Mouse (Mus musculus) MEL (cell line): ENCODE results near the gene Gas2l2. TPM values are rescaled to one million over a fixed set of nuclear protein-coding genes. Genes with fewer than 3 reads are reported as not detected.

ENCODE experiments used
- DNase-seq: peaks from one replicate; pipeline ENCODE4 v3.0.0; 2011; ENCODE audit warnings: low read depth, low spot score
- H3K27ac ChIP-seq: 2 replicates; pipeline ENCODE4 v1.5.1; 2012; ENCODE audit warnings: low read depth, mild to moderate bottlenecking, control low read depth, low read length, moderate library complexity; ENCODE audit not compliant: control insufficient read depth
- H3K27me3 ChIP-seq, 2 experiments: fragments of 150-350 bp in 1 of 2; sonication (generic) in 1 of 2; 2 replicates each; pipeline ENCODE4 v1.6.1; 2012; ENCODE audit warnings: low read length in 2 of 2, mild to moderate bottlenecking in 2 of 2, improper control_type of control experiment in 1 of 2, moderate library complexity in 1 of 2; ENCODE audit not compliant: insufficient read depth in 2 of 2, control insufficient read depth in 1 of 2
- H3K36me3 ChIP-seq, 2 experiments: 2 replicates each; pipeline ENCODE4 v1.6.1; 2012 to 2014; ENCODE audit warnings: low read length in 2 of 2, improper control_type of control experiment in 1 of 2, inconsistent platforms in 1 of 2, mild to moderate bottlenecking in 1 of 2; ENCODE audit not compliant: insufficient read depth in 2 of 2, control insufficient read depth in 1 of 2
- H3K4me1 ChIP-seq, 2 experiments: fragments of 150-350 bp in 1 of 2; sonication (generic) in 1 of 2; 2 replicates each; pipeline ENCODE4 v1.6.1; 2012; ENCODE audit warnings: low read length in 2 of 2, improper control_type of control experiment in 1 of 2, mild to moderate bottlenecking in 1 of 2; ENCODE audit not compliant: insufficient read depth in 2 of 2, control insufficient read depth in 1 of 2
- H3K4me3 ChIP-seq, 2 experiments: fragments of 150-350 bp in 1 of 2; sonication (generic) in 1 of 2; 2 replicates each; pipeline ENCODE4 v1.5.1; 2012; ENCODE audit warnings: low read depth in 2 of 2, low read length in 2 of 2, mild to moderate bottlenecking in 2 of 2, moderate library complexity in 2 of 2, control low read depth in 1 of 2, improper control_type of control experiment in 1 of 2; ENCODE audit not compliant: control insufficient read depth in 1 of 2, insufficient read depth in 1 of 2
- H3K79me2 ChIP-seq: 2 replicates; pipeline ENCODE4 v1.6.1; 2012; ENCODE audit warnings: mild to moderate bottlenecking, low read length, moderate library complexity; ENCODE audit not compliant: control insufficient read depth, poor library complexity, insufficient read depth
- H3K9ac ChIP-seq: 2 replicates; pipeline ENCODE4 v1.6.1; 2012; ENCODE audit warnings: low read depth, mild to moderate bottlenecking, control low read depth, low read length, moderate library complexity; ENCODE audit not compliant: control insufficient read depth, poor library complexity, severe bottlenecking
- H3K9me3 ChIP-seq: fragments of 150-350 bp; sonication (generic); replicated peaks from 2 replicates; pipeline ENCODE4 v1.6.1; 2012; ENCODE audit warnings: mild to moderate bottlenecking, low read length, improper control_type of control experiment, moderate library complexity; ENCODE audit not compliant: insufficient read depth
- BHLHE40 ChIP-seq: IDR thresholded peaks from 2 replicates; pipeline ENCODE4 v1.6.1; 2012; ENCODE audit warnings: low read depth, mild to moderate bottlenecking, inconsistent platforms, low read length, improper control_type of control experiment, borderline replicate concordance
- GABPA ChIP-seq: IDR thresholded peaks from 2 replicates; pipeline ENCODE4 v1.6.1; 2012; ENCODE audit warnings: low read depth, mild to moderate bottlenecking, inconsistent platforms, low read length, improper control_type of control experiment, moderate library complexity
- GATA1 ChIP-seq: IDR thresholded peaks from 2 replicates; pipeline ENCODE4 v1.6.1; 2011; ENCODE audit warnings: low read depth, low read length, improper control_type of control experiment
- MAFK ChIP-seq: IDR thresholded peaks from 2 replicates; pipeline ENCODE4 v1.6.1; 2011; ENCODE audit warnings: low read depth, mild to moderate bottlenecking, low read length, improper control_type of control experiment, borderline replicate concordance
- MAX ChIP-seq: IDR thresholded peaks from 2 replicates; pipeline ENCODE4 v1.6.1; 2011; ENCODE audit warnings: low read length, improper control_type of control experiment
- MAZ ChIP-seq: IDR thresholded peaks from 2 replicates; pipeline ENCODE4 v1.6.1; 2012; ENCODE audit warnings: low read depth, mild to moderate bottlenecking, inconsistent platforms, low read length, improper control_type of control experiment
- MEF2A ChIP-seq: IDR thresholded peaks from 2 replicates; pipeline ENCODE4 v1.6.1; 2014; ENCODE audit warnings: low read depth, mild to moderate bottlenecking, inconsistent platforms, low read length, improper control_type of control experiment; ENCODE audit not compliant: poor library complexity, insufficient replicate concordance, severe bottlenecking; ENCODE audit errors: extremely low read depth
- MXI1 ChIP-seq: IDR thresholded peaks from 2 replicates; pipeline ENCODE4 v1.6.1; 2011; ENCODE audit warnings: mild to moderate bottlenecking, low read depth, low read length, improper control_type of control experiment
- POLR2A ChIP-seq, 2 experiments: IDR thresholded peaks; 2 replicates each; pipeline ENCODE4 v1.6.1; 2011 to 2012; ENCODE audit warnings: low read length in 2 of 2, mild to moderate bottlenecking in 2 of 2, control low read depth in 1 of 2, improper control_type of control experiment in 1 of 2, low read depth in 1 of 2, moderate library complexity in 1 of 2; ENCODE audit not compliant: control insufficient read depth in 1 of 2, insufficient read depth in 1 of 2, poor library complexity in 1 of 2
- POLR2AphosphoS2 ChIP-seq: IDR thresholded peaks from 2 replicates; pipeline ENCODE4 v1.6.1; 2011; ENCODE audit warnings: low read length, improper control_type of control experiment
- POLR2AphosphoS5 ChIP-seq: IDR thresholded peaks from 2 replicates; pipeline ENCODE4 v1.6.1; 2012; ENCODE audit warnings: low read depth, borderline replicate concordance, mild to moderate bottlenecking, inconsistent platforms, low read length, moderate library complexity, mixed read lengths
- RAD21 ChIP-seq: IDR thresholded peaks from 2 replicates; pipeline ENCODE4 v1.6.1; 2011; ENCODE audit warnings: mild to moderate bottlenecking, low read depth, low read length, improper control_type of control experiment
- ZC3H11A ChIP-seq: IDR thresholded peaks from 2 replicates; pipeline ENCODE4 v1.6.1; 2012; ENCODE audit warnings: low read depth, mild to moderate bottlenecking, inconsistent platforms, low read length, improper control_type of control experiment
- ZNF384 ChIP-seq: IDR thresholded peaks from 2 replicates; pipeline ENCODE4 v1.6.1; 2012; ENCODE audit warnings: low read depth, mild to moderate bottlenecking, inconsistent platforms, low read length, improper control_type of control experiment
- polyA plus RNA-seq, 2 experiments: library from polyadenylated mRNA; stranded (reverse) in 1 of 2; unstranded in 1 of 2; fragments of >175 nt in 1 of 2; fragments of >200 nt in 1 of 2; gene quantifications; 2 replicates each; pipeline versions ENCODE4 v1.2.1 to v1.2.4; 2012; ENCODE audit warnings: low replicate concordance in 2 of 2, low read depth in 1 of 2; ENCODE audit not compliant: insufficient read length in 2 of 2, insufficient read depth in 1 of 2, missing spikeins in 1 of 2
- total RNA-seq: library from RNA; depleted of rRNA; stranded (reverse); fragments of 300-350 nt; gene quantifications from 2 replicates; pipeline ENCODE4 v1.2.3, GENCODE M21; 2012

Gene Gas2l2
- total and polyA plus RNA-seq, 3 experiments, result not detected

GRCm38 (mm10) chr11:83454548-83454947 is 25.3 kb upstream of the Gas2l2 start:
- TF ChIP-seq MAX, result no peak
- TF ChIP-seq ZC3H11A, result no peak
- no peak for TF ChIP-seq MEF2A
- TF ChIP-seq, all 39 proteins: peak for 0

GRCm38 (mm10) chr11:83451281-83451680 is 22.0 kb upstream of the Gas2l2 start:
- Histone ChIP-seq H3K4me3 (no peak overlapping the region), H3K79me2 (no peaks in the 10 kb centered on the region), H3K4me1 (no peaks in the 10 kb centered on the region), H3K9ac (no peak overlapping the region), H3K36me3 (no peaks in the 10 kb centered on the region), H3K27me3 (peaks cover 4 to 26% of the 10 kb centered on the region in 2 experiments), H3K9me3 (no peaks in the 10 kb centered on the region), H3K27ac (no peak overlapping the region)
- no peak for DNase-seq
- TF ChIP-seq ZNF384 (no peak), POLR2AphosphoS2 (no peak), MAFK (no peak), RAD21 (no peak), ZC3H11A (no peak), POLR2A (IDR thresholded peaks at IDR 0.05; ENCODE audit: control insufficient read depth in 1 of 2, insufficient read depth in 1 of 2, low read depth in 1 of 2, low read length in 2 of 2, poor library complexity in 1 of 2) (no peak), MAZ (no peak), MXI1 (no peak), GABPA (no peak), BHLHE40 (no peak), POLR2AphosphoS5 (no peak)

More at GRCm38 (mm10) chr11:83454548-83454947, 25.3 kb upstream of the Gas2l2 start:
- no peaks in the 10 kb centered on the region for H3K79me2 ChIP-seq
- peaks cover 12 to 28% of the 10 kb centered on the region in 2 experiments for H3K27me3 ChIP-seq
- H3K27ac ChIP-seq, result no peak overlapping the region
- no peak for DNase-seq
- H3K9ac ChIP-seq, result no peak overlapping the region
- no peaks in the 10 kb centered on the region for H3K36me3 ChIP-seq
- H3K9me3 ChIP-seq, result no peaks in the 10 kb centered on the region
- no peaks in the 10 kb centered on the region for H3K4me1 ChIP-seq
- H3K4me3 ChIP-seq, result no peak overlapping the region

- no peak overlapping the region for H3K4me3 ChIP-seq
- no peak overlapping the region for H3K27ac ChIP-seq
- TF ChIP-seq GATA1, result no peak
- H3K79me2 ChIP-seq, result no peaks in the 10 kb centered on the region
- no peaks in the 10 kb centered on the region for H3K36me3 ChIP-seq
- peaks cover 4 to 23% of the 10 kb centered on the region in 2 experiments for H3K27me3 ChIP-seq
- no peaks in the 10 kb centered on the region for H3K4me1 ChIP-seq
- no peaks in the 10 kb centered on the region for H3K9me3 ChIP-seq
- no peak overlapping the region for H3K9ac ChIP-seq
- DNase-seq, result no peak
These were observed 21.3 kb upstream of the Gas2l2 start for GRCm38 (mm10) chr11:83450550-83450949.
